Mouse (Mus musculus): ENCODE measurements around the gene Ssc5d. TPM values are rescaled to one million over a fixed set of nuclear protein-coding genes. Genes with fewer than 3 reads are reported as not detected.

Gene Ssc5d
- total RNA-seq, 2 experiments from 2014 or later, result 2.4 to 2.6 TPM

- intact Hi-C loops (cut with DNase I), result no loop called here
- DNase-seq (ENCODE audit: extremely low spot score in 1 of 2, low spot score in 2 of 2), result no peak
Measured at GRCm38 (mm10) chr7:4993347-4993998, 67.9 kb downstream of the Ssc5d start.

- intact Hi-C loops (cut with DNase I), result no loop called here
- DNase-seq (ENCODE audit: extremely low spot score in 1 of 2, low spot score in 2 of 2), result peak in 1 of 2 experiments; percentile 51
Measured at GRCm38 (mm10) chr7:4993999-4994788, 68.6 kb downstream of the Ssc5d start.

Other genes starting within 250 kb of the Ssc5d start
- 100 to 1,000 TPM; 111 to 114 TPM for gene Hspbp1, start 240.7 kb upstream of the Ssc5d start, total RNA-seq (2021)
- gene Brsk1, start 235.2 kb upstream of the Ssc5d start, total RNA-seq (2021), result 100 to 1,000 TPM; 312 to 319 TPM
- gene Tmem150b, start 200.5 kb upstream of the Ssc5d start, total RNA-seq (2021), result not detected
- gene Kmt5c, start 185.7 kb upstream of the Ssc5d start, total RNA-seq (2021), result 10 to 100 TPM; 39.5 to 42.0 TPM
- 1 to 10 TPM; 6.9 to 8.7 TPM for gene Cox6b2, start 172.7 kb upstream of the Ssc5d start, total RNA-seq (2021)
- not detected for gene Fam71e2, start 154.5 kb upstream of the Ssc5d start, total RNA-seq (2021)
- 1 to 10 TPM in 1 of 2 experiments, under 1 TPM in 1; 0.73 to 1.1 TPM for gene Il11, start 142.9 kb upstream of the Ssc5d start, total RNA-seq (2021)
- gene Tmem190, start 142.8 kb upstream of the Ssc5d start, total RNA-seq (2021), result not detected
- 1 to 10 TPM; 4.1 to 5.2 TPM for gene Tmem238, start 136.1 kb upstream of the Ssc5d start, total RNA-seq (2021)
- gene Rpl28, start 132.9 kb upstream of the Ssc5d start, total RNA-seq (2021), result 100 to 1,000 TPM; 484 to 532 TPM
- 100 to 1,000 TPM; 145 to 159 TPM for gene Ube2s, start 113.2 kb upstream of the Ssc5d start, total RNA-seq (2021)
- 100 to 1,000 TPM; 104 to 111 TPM for gene Shisa7, start 81.1 kb upstream of the Ssc5d start, total RNA-seq (2021)
- 1 to 10 TPM; 2.0 to 3.4 TPM for gene Isoc2b, start 55.5 kb upstream of the Ssc5d start, total RNA-seq (2021)
- 1 to 10 TPM; 6.4 to 6.8 TPM for gene Isoc2a, start 48.6 kb upstream of the Ssc5d start, total RNA-seq (2021)
- gene Gm36210, start 19.3 kb upstream of the Ssc5d start, total RNA-seq (2021), result under 1 TPM; 0.26 to 0.36 TPM
- gene Zfp628, start 10.6 kb upstream of the Ssc5d start, total RNA-seq (2021), result 10 to 100 TPM; 15.2 to 15.3 TPM
- 10 to 100 TPM; 70.1 to 72.6 TPM for gene Nat14, start 3.8 kb upstream of the Ssc5d start, total RNA-seq (2021)
- gene Sbk2, start 38.6 kb downstream of the Ssc5d start, total RNA-seq (2021), result not detected
- gene Sbk3, start 45.4 kb downstream of the Ssc5d start, total RNA-seq (2021), result under 1 TPM; 0.24 to 0.32 TPM
- 10 to 100 TPM; 29.7 to 33.6 TPM for gene Zfp579, start 70.4 kb downstream of the Ssc5d start, total RNA-seq (2021)
- 1 to 10 TPM; 4.0 to 4.4 TPM for gene Zfp524, start 88.6 kb downstream of the Ssc5d start, total RNA-seq (2021)
- 10 to 100 TPM; 22.0 to 23.7 TPM for gene Fiz1, start 88.9 kb downstream of the Ssc5d start, total RNA-seq (2021)
- not detected for gene Gm44973, start 89.7 kb downstream of the Ssc5d start, total RNA-seq (2021)
- gene Zfp865, start 94.6 kb downstream of the Ssc5d start, total RNA-seq (2021), result 10 to 100 TPM; 35.4 to 36.5 TPM
- 10 to 100 TPM; 59.7 to 59.9 TPM for gene Ccdc106, start 94.8 kb downstream of the Ssc5d start, total RNA-seq (2021)
- not detected for gene 4632433K11Rik, start 108.3 kb downstream of the Ssc5d start, total RNA-seq (2021)
- gene Zfp784, start 112.7 kb downstream of the Ssc5d start, total RNA-seq (2021), result 1 to 10 TPM; 4.1 to 4.8 TPM
- gene Zfp580, start 125.8 kb downstream of the Ssc5d start, total RNA-seq (2021), result 10 to 100 TPM; 68.9 to 71.0 TPM
- gene U2af2, start 136.4 kb downstream of the Ssc5d start, total RNA-seq (2021), result 100 to 1,000 TPM; 170 to 172 TPM
- 100 to 1,000 TPM; 387 to 408 TPM for gene Epn1, start 154.4 kb downstream of the Ssc5d start, total RNA-seq (2021)
- gene Rfpl4, start 191.2 kb downstream of the Ssc5d start, total RNA-seq (2021), result not detected
- under 1 TPM in 1 of 2 experiments, not detected in 1; 0.71 TPM for gene Rasl2-9, start 200.2 kb downstream of the Ssc5d start, total RNA-seq (2021)
- not detected for gene Vmn1r55, start 223.9 kb downstream of the Ssc5d start, total RNA-seq (2021)

Measured in left cerebral cortex, postnatal 10 days (tissue).